Mouse (Mus musculus) hindbrain, postnatal 0 days (tissue): ENCODE measurements at regions not wholly inside any gene's neighbourhood (a gene's known extent, or its start where the extent isn't known, plus 50 kb on each side); places are given as distances from the start of the nearest gene placed in this dataset.

Source experiments
- ATAC-seq: fragments of 200-750 bp; cut with Nextera tagmentation; 2 replicates; pipeline ENCODE4 v1.8.0; 2017; ENCODE audit warnings: mild to moderate bottlenecking, moderate TSS enrichment, moderate library complexity
- DNase-seq: peaks from one replicate; pipeline ENCODE4 v3.0.0-alpha.2; 2015; ENCODE audit warnings: low spot score
- H3K27ac ChIP-seq: fragments of 300-500 bp; sonication (generic); 2 replicates; pipeline ENCODE4 v1.5.1; 2014; ENCODE audit warnings: mild to moderate bottlenecking
- H3K27me3 ChIP-seq: fragments of 300-500 bp; sonication (generic); 2 replicates; pipeline ENCODE4 v1.6.1; 2014; ENCODE audit warnings: low read length, mixed read lengths; ENCODE audit not compliant: insufficient read depth
- H3K36me3 ChIP-seq: fragments of 300-500 bp; sonication (generic); 2 replicates; pipeline ENCODE4 v1.6.1; 2014; ENCODE audit warnings: low read length, mixed read lengths; ENCODE audit not compliant: insufficient read depth
- H3K4me1 ChIP-seq: fragments of 300-500 bp; sonication (generic); 2 replicates; pipeline ENCODE4 v1.6.1; 2014; ENCODE audit warnings: antibody characterized with exemption, low read length, mixed read lengths; ENCODE audit not compliant: insufficient read depth
- H3K4me2 ChIP-seq: fragments of 300-500 bp; sonication (generic); 2 replicates; pipeline ENCODE4 v1.6.1; 2014; ENCODE audit warnings: low read depth, mild to moderate bottlenecking, low read length, moderate library complexity, mixed read lengths
- H3K4me3 ChIP-seq: fragments of 300-500 bp; sonication (generic); 2 replicates; pipeline ENCODE4 v1.5.1; 2014; ENCODE audit warnings: low read length
- H3K9ac ChIP-seq: fragments of 300-500 bp; sonication (generic); replicated peaks from 2 replicates; pipeline ENCODE4 v1.6.1; 2014; ENCODE audit warnings: mild to moderate bottlenecking, low read length, moderate library complexity, mixed read lengths
- H3K9me3 ChIP-seq: fragments of 300-500 bp; sonication (generic); 2 replicates; pipeline ENCODE4 v1.6.1; 2016; ENCODE audit warnings: low read length, mixed read lengths
- CTCF ChIP-seq: IDR thresholded peaks from 2 replicates; pipeline ENCODE4 v1.5.1; 2016; ENCODE audit warnings: antibody characterized with exemption, control low read depth, low read depth
- WGBS: fragments of 180-500 bp; shearing (Covaris S2); extraction: QIAGEN DNeasy Blood & Tissue Kit; methylation state at CpG from one replicate; pipeline ENCODE4 v1.1.7; 2014; 5-methylcytosine and 5-hydroxymethylcytosine counted together

DNA sequence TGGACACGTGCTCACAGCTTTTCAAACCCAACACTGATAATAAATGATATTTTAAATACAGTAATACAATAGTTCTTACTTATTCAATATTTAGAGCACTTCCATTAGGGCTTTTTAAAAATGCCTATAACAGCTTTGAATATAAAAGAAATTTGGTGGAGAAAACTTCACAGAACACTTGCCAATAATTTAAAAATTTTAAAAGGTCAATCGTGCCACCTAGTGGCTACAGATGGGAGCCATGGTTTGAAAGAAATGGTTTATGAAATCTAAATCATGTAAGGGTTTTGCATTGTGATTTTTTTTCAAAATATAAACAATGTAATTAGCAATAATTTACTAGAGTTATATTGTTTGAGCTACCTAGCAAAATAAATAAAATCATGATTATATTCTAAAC lies 541.6 kb downstream of the Arl4a start:
- H3K9ac ChIP-seq, result no peak overlapping the region
- H3K4me2 ChIP-seq, result no peak overlapping the region
- no peak overlapping the region for H3K4me3 ChIP-seq
- no peak overlapping the region for H3K27ac ChIP-seq
- ATAC-seq (no peak), DNase-seq (peak; percentile 72)
- H3K9me3 ChIP-seq, result no peaks in the 10 kb centered on the region
- WGBS, result 42% methylated on average over 2 of the region's 2 CpGs
- no peaks in the 10 kb centered on the region for H3K36me3 ChIP-seq
- no peaks in the 10 kb centered on the region for H3K27me3 ChIP-seq
- no peaks in the 10 kb centered on the region for H3K4me1 ChIP-seq
- TF ChIP-seq CTCF, result peak; percentile 67

DNA sequence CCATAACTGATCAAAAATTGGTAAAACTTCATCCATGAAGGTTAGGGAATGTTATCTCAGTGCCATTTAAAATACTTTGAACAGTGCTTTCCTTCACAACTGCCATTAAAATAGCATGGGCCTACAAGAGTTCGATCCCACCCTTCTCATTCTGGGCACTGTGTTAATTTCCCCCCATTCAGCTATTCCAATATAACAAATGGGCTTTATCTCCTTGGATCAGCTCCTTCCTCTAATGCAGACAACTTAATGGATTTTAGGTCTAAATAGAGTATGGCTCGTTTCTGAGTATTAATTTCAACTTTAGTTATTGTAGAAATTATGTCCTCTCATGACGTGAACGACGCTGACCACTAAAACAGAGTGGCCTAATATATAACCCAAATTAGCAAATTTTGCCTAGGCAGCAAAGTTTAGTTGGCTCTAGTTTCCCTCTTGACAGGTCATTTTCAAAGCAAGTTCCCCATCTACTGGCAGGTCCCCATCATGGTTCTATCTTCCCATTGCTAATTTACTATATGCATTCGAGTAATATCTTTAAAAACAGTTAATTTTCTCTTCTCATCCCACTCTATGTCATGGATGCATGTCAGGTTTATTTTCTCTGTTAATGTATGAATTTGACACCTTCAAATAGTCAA lies 544.1 kb downstream of the Arl4a start:
- Histone ChIP-seq H3K27me3 (no peaks in the 10 kb centered on the region), H3K36me3 (no peaks in the 10 kb centered on the region), H3K9ac (no peak overlapping the region), H3K9me3 (no peaks in the 10 kb centered on the region), H3K4me1 (no peaks in the 10 kb centered on the region), H3K27ac (no peak overlapping the region), H3K4me3 (no peak overlapping the region), H3K4me2 (no peak overlapping the region)
- peak; percentile 73 for TF ChIP-seq CTCF
- 0 out of 2 replicates have a peak, but pooled peaks have one; percentile 24 for ATAC-seq
- peak; percentile 75 for DNase-seq
- WGBS, result 71% methylated on average over 6 of the region's 6 CpGs

DNA sequence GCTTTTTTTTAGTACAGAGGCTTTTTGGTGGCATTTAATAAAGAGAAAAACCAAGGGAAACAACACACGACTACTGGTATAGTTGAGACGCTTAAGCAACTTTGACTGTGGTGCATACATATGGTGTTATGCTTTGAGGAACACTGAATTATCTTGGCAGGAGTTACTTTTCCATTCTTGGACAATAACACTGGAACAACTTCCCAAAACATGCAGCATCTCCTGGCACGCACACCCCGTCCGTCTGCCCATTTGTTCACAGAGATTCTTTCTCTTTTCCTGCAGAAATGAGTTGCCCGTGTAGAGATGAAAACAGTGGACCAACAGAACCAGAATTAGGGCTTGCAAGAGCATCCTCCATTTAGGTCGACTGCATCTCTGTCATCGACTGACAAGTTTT lies 544.7 kb downstream of the Arl4a start:
- H3K4me2 ChIP-seq, result no peak overlapping the region
- H3K36me3 ChIP-seq, result no peaks in the 10 kb centered on the region
- no peak overlapping the region for H3K9ac ChIP-seq
- H3K27ac ChIP-seq, result no peak overlapping the region
- 75% methylated on average over 8 of the region's 8 CpGs for WGBS
- DNase-seq, result no peak
- no peaks in the 10 kb centered on the region for H3K4me1 ChIP-seq
- no peaks in the 10 kb centered on the region for H3K9me3 ChIP-seq
- H3K4me3 ChIP-seq, result no peak overlapping the region
- no peak for ATAC-seq
- no peak for TF ChIP-seq CTCF
- no peaks in the 10 kb centered on the region for H3K27me3 ChIP-seq

DNA sequence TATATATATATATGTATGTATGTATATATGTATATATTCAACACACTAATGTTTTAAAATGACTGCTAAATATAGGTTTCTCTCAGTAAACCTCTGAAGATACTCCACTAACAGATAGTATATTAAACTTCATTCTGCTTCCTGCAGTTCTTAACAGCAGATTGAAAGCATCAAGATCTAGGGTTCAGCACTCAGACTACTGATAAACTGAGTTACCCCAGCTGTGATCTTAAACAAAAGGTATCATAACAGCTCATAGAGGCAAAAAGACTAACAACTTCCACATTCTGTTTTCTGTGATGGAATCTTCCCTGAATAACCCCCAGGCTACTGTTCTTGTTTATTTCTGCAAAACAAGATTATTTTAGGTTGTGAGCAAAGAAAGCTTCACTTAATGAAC lies 564.8 kb downstream of the Arl4a start:
- H3K36me3 ChIP-seq, result no peaks in the 10 kb centered on the region
- no peak overlapping the region for H3K4me3 ChIP-seq
- H3K4me2 ChIP-seq, result no peak overlapping the region
- H3K27me3 ChIP-seq, result no peaks in the 10 kb centered on the region
- ATAC-seq (no peak), DNase-seq (no peak)
- H3K4me1 ChIP-seq, result no peaks in the 10 kb centered on the region
- no peak overlapping the region for H3K9ac ChIP-seq
- H3K9me3 ChIP-seq, result no peaks in the 10 kb centered on the region
- no peak for TF ChIP-seq CTCF
- no peak overlapping the region for H3K27ac ChIP-seq
